Mouse (Mus musculus): ENCODE measurements around the gene Trappc3l.

Trappc3l gene

DNA sequence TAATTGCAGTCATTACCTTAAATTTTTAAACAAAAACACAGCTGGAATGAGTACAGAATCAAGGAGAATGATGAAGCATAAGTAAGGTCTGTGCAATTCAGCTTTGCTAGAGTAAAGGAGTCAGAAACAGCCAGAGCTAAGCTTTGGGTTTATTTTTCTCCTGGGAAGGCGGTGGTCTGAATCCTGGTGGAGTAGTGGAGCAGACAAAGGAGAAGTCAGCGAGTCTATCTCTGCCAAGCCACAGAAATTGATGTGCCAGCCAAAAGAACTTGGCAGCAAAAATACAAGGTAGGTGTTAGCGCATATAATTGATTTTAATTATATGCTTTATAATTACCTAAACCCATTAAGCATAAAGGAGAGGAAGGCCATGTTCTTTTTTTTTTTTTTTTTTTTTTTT lies at the start of gene Trappc3l:
Gene Trappc3l, plus strand, starts transcription at position 197 of the 400 bp plus-strand sequence.
- no peak for DNase-seq (ENCODE audit: low read depth, low spot score)

DNA sequence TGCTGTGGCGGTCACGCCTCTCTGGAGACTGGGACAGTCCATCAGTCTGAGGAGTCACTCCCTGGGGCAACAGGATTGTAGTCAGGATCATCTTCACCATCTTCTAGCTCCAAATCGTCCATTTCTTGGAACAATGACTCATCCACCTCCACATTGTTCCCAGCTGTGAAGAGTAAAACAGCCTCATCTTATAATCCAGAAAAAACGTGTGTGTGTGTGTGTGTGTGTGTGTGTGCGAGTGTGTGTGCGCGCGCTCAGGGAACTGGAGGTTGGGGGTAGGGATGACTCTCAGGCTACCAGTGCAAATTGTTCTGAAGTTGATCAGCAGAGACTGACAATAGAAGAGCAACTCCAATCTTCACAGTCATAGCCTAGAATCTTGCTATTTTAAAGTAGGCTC lies 40.7 kb upstream of the Trappc3l start:
- peak; percentile 21 for DNase-seq (ENCODE audit: low read depth, low spot score)

DNA sequence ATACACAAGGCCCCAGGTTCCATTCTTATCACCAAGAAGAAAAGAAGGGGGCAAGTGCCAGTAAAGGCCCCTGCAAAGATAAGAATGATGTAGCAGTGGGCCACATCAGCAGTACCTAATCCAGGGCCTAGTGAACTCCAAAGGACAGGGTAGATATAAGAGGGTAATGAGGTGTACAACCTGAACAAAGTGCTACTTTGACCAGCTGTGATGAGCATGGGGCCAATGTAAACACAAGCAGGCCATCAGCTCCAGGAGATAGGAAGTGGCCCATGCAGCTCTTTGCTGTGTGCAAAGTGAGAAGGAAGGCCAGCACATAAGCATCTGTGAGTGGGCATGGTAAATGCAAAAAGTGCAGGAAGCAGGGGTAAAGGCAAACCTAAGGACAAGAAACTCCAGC lies 39.0 kb upstream of the Trappc3l start:
- DNase-seq (ENCODE audit: low read depth, low spot score), result no peak

DNA sequence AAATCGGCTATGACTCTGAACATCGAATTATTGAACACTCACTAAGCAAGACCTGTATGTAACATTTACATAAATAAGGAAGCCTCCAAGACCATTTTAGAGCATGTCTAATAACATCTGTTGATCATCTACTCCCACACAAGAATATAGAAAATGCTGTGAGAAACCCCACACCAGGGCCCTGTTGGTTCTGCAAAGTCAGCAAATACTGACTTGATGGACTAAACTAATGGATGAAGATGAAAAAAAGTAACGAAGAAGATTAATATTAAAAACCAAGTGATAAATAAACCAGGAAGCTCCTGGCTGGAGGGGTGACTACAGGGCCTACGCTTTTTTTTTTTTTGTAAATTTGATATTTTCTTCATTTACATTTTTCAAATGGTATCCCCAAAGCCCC lies 24.8 kb upstream of the Trappc3l start:
- no peak for DNase-seq (ENCODE audit: low read depth, low spot score)

DNA sequence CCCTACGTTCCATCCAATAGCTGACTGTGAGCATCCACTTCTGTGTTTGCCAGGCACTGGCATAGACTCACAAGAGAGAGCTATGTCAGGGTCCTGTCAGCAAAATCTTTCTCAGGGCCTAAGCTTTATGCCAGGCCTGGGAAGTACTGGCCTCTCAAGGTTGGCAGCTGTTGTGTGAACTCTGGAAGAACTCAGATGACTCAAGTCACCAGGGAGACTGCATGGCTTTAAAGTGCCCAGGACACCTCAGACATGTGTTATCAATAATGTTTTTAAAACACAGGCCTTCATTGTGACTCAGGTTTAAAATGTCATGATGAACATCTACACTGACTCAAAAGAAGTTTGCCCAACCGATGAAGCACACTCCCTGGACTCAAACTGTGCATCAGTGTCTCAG lies 24.2 kb upstream of the Trappc3l start:
- DNase-seq (ENCODE audit: low read depth, low spot score), result peak; percentile 93

DNA sequence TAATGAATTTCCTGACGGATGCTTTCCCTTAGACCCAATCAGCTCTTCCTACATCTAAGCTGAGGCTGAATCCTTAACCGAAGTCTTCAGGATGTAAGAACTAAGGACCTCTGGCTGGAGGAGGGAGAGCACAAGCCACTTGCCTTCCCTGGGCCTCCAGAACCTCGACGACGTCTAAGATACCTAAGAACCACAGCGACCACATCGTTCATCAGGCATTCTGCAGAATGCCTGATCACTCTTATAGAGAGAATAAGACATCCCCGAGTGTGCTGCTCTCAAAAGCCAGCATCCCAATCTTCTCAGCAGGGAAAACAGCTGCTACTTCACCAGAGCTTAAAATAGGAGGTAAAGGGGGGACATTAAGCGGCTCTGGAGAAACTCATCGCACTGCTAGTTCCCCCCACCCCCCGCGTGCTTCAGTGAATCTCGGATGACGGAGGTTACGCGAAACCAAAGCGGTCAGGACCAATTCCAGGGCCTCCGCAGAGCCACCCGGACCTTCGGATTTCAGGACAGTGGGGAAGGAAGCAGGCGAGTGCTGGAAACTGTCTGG lies 18.6 kb upstream of the Trappc3l start:
- DNase-seq (ENCODE audit: low read depth, low spot score), result peak; percentile 46

DNA sequence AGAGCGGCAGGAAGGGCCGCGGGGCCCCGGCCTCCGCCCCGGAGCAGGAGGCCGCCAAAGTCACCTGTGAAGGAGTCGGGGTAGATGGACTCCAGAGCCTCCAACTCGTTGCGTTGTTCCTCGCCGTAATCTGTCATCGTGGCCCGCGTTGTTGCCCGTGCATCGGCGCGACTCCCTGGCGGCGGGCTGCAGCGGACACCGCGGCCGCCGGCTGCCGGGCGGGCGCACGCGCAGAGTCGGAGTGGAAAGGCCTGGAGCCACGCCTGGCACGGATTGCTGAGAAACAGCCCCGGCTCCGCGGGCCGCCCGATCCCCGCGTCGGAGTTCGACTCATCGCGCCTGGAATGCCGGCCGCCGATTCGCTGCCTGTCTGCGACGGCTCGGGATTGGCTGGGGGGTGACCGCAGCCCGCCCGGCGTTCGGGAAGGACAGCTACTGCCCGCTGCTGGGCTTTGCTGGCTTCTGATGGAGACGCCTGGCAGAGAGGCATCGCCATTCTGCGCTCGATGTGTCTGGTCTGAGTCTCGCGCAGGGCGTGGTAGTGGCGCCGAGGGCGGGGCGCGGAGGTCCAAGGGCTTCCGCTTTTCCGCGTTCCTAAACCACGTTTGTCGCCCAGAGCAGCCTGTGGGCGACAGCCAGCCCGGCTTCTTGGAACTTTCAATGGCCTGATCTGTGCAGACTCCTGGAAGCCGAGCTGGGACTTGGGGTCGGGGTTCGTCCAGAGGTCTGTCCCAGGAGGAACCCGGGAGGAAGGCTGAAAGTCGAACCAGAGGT lies 17.9 kb upstream of the Trappc3l start, which contains the start of gene Rwdd1:
Gene Rwdd1, minus strand, starts transcription at position 323 of the 774 bp plus-strand sequence.
- DNase-seq (ENCODE audit: low read depth, low spot score), result peak; percentile 96

DNA sequence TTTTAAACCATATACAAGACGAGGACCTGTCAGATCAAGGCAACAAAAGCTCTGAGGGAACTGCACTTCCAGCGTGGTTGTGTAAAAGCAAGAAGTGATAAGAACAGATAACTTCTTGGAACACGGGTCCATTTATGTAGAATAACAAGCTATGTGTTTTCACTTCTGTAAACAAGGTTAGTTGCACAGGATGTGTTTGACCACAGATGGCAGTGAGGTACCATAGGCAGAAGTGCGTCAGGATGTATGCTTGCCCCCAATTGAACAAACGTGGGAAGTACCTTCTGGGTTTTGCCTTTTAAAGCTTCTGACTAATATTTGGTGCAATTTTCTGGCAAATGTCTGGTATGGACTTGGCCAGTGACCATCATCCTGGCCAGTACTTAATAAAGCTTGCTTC lies 7.1 kb upstream of the Trappc3l start:
- no peak for DNase-seq (ENCODE audit: low read depth, low spot score)

DNA sequence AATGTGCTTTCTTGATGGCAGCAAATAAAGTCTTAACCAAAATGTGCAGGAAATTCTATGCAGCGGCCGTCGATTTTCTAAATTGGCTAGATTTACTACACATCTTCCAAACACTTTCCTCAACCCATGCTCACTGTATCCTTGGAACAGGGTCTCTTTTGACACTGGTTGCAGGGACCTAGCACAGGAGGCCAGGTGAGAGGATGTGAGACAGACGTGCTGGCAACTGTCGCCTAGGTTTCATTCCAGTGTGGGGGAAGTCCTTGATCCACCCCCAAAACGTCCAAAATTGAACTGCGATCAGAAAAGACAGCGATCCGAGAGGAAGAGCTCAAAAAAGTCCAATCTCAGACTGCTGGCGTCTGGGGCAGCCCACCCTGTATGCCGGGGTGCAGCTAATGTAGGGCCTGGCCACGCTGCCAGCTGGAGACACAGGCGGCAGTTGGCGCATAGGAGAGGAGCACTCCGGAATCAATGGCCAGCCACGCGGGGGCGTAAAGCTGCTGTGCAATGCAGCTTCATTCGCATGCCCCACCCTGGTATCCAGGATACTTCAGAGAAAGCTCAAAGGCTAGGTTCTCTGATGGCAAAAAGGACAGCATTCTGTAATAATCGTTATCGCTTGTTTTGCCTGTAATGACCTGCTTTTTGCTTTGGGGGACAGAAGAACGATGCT lies 3.6 kb upstream of the Trappc3l start:
- DNase-seq (ENCODE audit: low read depth, low spot score), result peak; percentile 69

DNA sequence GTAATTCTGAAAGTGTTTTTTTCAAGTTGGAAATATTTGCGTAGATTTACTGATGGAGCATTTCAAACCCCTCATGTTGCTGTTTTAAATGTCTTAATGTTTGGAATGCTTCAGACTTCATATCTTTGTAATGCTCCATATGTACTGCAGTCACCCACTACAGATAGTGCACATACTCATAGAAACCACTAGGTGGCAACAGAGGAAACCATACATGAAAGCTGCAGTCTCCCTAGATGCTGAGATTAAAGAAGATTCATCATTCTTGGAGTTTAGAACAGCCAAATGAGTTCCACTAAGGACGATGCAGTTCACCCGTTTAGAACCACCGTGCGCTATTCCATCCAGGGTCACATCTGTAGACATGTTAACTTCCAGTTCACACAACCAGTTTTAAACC lies 810 bp upstream of the Trappc3l start:
- peak; percentile 76 for DNase-seq (ENCODE audit: low read depth, low spot score)

DNA sequence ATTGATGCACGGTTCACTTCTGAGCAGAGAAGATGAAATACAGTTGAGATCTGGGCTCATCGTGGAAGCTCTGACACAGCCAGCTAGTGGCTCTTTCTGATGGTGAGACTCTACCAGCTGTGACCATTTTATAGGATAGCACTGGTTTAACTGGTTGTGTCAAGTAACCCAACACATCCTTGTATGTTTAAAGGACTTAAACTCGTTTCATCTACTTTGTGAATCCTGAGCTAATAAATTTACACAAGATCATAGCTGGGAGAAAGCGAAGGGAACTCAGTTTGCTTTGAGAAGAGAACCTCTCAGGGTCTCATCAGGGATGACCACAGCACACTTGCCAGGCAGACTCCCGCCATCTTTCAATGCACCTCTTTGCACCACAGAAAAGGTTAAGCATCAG lies 6.8 kb downstream of the Trappc3l start, which contains the start of gene Calhm4:
Gene Calhm4, minus strand, starts transcription at position 101 of the 400 bp plus-strand sequence.
- no peak for DNase-seq (ENCODE audit: low read depth, low spot score)

DNA sequence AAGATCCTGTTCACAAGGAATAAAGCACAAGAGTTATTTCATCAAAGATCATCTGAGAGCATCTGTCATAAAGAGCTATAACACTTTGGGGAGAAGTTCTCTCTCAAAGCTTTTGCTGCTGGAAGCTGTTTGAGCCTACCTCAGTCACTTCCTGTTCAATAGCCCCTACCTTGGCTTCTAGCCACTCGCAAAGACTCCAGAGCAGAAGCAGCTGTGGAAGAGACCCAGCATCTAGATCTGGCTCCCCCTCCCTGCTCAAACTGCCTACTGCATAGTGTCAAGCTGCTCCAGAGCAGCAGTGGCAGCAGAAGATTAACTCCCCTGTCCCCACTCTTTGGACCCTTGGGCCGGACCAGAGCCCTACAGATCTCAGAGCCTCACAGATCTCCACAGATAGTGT lies 16.6 kb downstream of the Trappc3l start:
- no peak for DNase-seq (ENCODE audit: low read depth, low spot score)

DNA sequence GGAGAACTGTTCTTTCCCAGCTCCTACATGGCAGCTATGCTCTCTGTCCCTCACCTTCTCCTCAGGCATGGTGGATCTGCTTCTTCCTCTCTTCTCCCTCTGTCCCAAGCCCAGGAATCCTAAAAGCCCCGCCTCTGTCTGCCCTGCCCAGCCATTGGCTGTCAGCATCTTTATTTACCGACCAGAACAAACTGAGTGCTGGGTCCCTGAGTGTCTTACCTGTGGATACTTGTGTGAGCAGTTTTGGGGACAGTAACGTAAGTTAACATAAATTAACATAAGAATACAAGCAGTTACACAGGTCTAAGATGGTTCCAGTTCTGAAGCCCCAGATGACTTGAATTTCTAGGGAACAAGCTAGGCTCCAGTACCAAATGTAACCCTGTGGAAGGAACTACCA lies 29.2 kb downstream of the Trappc3l start:
- no peak for DNase-seq (ENCODE audit: low read depth, low spot score)

DNA sequence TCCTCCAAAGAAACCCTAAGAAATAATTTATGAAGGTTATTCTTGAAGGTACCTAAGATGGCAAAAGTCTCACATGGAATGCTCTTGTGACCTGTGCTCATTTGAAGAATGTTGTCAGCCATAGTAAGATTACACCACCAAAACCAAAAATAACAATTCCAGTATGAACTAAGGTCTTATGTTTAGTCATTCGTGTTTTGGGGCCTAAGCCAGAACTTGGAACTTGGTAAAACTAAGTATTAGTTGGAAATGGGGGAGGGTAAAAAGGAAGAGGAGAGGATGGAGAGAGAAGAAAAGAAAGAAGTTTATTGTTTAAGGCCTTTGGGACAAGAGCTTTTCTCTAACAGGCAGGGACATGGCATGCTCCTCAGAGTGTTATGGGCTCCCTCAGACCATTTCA lies 32.2 kb downstream of the Trappc3l start:
- peak; percentile 61 for DNase-seq (ENCODE audit: low read depth, low spot score)

DNA sequence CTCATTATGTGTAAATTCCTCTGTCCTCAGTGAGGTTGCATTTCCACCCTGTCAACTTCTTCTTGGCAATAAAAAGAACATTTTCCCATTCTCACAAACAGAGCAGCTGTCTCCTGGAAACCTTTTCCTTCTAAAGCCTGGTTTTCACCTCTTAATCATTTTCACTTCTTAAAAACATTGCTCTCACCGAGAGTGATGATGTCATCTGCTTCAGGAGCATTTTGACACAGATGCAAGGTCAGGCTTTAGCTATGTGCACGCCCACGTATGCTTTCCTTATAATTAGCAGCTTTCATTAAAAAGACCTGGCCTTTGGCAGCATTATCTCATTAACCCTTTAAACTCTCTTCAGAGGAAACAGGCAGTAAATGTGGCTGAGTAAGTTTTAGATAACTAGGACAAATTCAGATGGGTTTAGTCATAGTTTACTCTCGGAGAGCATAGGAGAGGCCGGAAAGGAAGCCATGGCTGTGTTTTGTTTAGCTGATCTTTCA lies 33.6 kb downstream of the Trappc3l start:
- DNase-seq (ENCODE audit: low read depth, low spot score), result peak; percentile 69

DNA sequence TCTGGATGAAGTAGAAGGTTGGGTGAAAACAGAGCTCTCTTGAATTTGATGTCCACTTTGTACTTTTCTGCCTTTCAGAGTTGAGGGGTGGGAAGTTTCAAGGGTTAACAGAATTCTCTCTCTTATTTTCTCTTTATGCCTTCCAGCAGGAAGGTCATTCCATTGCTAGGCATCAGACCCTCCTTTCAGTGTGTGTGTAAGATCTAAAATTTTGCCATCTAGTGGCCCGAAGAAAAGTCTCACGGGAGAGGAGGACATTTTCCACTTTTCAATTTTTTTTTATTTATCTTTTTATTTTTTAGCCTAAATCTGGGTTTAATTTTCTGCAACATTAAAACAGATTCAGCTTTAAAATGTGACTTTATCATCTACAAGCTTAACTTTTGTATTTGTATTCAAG lies 34.3 kb downstream of the Trappc3l start:
- DNase-seq (ENCODE audit: low read depth, low spot score), result peak; percentile 72

DNA sequence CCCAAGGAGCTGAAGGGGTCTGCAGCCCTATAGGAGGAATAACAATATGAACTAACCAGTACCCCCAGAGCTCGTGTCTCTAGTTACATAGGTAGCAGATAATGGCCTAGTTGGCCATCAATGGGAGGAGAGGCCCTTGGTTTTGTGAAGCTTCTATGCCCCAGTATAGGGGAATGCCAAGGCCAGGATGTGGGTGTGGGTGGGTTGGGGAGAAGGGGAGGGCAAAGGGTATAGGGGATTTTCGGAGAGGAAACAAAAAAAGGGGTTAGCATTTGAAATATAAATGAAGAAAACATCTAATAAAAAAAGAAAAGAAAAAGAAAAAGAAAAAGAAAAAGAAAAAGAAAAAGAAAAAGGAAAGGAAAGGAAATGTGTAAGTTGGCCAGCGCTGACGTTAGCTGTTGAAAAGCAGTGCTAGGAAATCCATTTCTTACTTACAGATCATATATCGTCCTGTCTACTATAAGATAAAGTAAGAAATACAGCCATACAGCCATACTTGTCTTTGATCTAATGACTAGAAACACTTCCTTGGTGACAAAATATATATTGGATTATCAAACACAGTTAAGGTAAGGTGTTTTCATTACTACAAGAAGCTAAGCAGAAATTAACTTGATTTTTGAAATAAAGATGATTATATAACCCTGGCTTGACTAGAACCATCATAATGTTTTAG lies 37.3 kb downstream of the Trappc3l start:
- no peak for DNase-seq (ENCODE audit: low read depth, low spot score)

DNA sequence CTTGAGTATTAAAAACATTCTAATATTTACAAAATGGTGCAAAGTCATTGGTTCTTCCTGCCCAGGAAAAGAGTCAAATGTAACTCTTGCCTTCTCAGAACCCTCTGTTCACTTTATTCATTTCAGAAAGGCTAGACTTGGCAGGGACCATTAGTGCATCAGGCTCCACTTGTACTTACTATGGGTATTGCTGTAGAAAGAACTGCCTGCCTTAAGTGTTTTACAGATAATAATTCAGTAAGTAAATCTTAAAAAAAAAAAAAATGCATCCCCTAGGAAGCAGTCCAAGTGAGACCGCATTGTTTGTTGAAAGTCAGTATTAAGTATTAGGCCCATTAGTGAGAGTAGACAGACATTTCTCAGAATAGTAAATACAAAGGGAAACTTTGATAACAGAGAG lies 49.1 kb downstream of the Trappc3l start:
- DNase-seq (ENCODE audit: low read depth, low spot score), result no peak

DNA sequence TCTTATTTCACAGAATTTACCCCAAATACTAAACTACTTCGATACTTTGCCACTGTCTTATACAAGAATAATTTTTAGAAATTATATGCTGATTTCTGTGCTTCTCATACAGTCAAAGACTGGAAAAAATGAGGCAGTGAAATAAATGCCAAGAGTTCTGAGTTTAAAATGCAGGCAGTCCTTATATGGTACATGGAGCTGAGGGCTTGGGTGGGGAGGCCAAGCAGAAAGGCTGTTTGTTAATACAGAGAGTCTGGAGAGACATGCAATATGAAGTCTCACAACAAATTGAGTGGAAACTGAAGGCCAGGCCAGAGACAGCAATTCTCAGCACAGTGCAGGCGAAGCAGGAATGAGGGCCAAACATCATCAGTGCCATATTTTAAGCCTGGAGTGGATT lies 51.1 kb downstream of the Trappc3l start:
- no peak for DNase-seq (ENCODE audit: low read depth, low spot score)

DNA sequence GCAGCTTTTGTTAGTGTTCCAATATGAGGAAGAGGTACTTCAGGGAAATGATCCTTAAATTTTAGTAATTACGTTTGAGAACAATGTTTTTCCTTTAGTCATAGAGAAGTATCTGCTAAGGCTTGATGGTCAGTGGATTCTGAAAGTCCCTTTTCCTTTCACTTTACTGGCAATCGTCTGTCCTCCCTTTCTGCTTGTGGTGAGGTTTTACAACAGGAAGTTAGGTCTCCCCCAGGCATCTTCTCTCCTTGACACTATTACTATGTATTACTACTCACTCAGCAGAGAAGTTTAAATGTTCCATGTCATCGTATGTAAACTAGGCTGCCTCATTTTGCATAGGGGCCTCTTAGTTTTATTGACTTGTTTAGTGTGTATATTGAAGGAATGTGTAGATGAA lies 52.1 kb downstream of the Trappc3l start:
- no peak for DNase-seq (ENCODE audit: low read depth, low spot score)

DNA sequence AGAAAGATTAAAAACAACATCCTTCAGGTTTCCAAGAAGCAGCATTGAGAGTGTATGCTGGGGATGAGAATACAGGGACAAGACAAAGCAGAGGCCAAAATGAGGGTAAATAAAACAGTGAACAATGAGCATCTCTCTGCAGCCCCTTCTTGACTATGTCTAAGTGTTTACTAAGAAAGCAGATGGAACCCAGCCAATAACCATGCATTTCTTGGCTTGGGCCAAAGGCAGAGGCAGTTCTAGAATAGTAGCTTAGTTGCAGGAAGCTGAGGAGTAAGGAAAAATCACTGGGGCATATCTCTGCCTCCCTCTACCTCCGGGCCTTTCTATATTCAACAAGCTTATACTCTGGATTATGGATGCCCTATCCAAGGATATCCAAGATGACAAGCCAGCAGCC lies 53.1 kb downstream of the Trappc3l start:
- DNase-seq (ENCODE audit: low read depth, low spot score), result no peak

DNA sequence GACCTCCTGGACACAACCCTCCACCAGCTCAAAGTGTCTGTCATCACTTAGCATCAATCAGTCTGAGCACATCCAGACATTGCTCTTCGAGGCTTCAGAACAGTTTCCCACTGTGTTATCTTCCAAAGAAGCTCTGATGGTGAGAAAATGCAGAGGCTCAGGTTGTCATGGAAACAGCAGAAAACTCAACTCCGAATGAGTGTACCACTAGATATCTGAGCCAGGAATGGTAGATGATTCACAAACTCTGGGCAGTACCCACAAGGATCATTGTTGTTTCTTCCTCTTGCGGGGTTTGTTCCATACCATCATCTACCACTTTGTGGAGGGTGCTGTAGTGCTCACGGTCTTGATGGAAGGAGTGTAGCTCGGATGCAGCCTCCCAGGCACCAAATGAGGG lies 54.5 kb downstream of the Trappc3l start:
- DNase-seq (ENCODE audit: low read depth, low spot score), result peak; percentile 34

Data from 3T3-L1 (cell line).